Mouse (Mus musculus) hindbrain, embryonic 11.5 days (tissue): Measurements from ENCODE around the gene Fam173b. TPM values are rescaled to one million over a fixed set of nuclear protein-coding genes. Genes with fewer than 3 reads are reported as not detected.
A peak's percentile ranks its signal among the peaks of the same experiment; 100 is the strongest.

Experiments used
- ATAC-seq: fragments of 200-750 bp; cut with Nextera tagmentation; 2 replicates; pipeline ENCODE4 v1.8.0; 2017; ENCODE audit warnings: mild to moderate bottlenecking, moderate TSS enrichment, moderate library complexity; ENCODE audit not compliant: low FRiP score
- DNase-seq: peaks from one replicate; pipeline ENCODE4 v3.0.0-alpha.2; 2015; ENCODE audit warnings: low spot score
- H3K27ac ChIP-seq: fragments of 300-500 bp; sonication (generic); 2 replicates; pipeline ENCODE4 v1.5.1; 2014; ENCODE audit warnings: mild to moderate bottlenecking, low read depth, low read length
- H3K27me3 ChIP-seq: fragments of 300-500 bp; sonication (generic); 2 replicates; pipeline ENCODE4 v1.6.1; 2014; ENCODE audit warnings: mild to moderate bottlenecking, low read length, moderate library complexity, mixed read lengths; ENCODE audit not compliant: control insufficient read depth, insufficient read depth
- H3K36me3 ChIP-seq: fragments of 300-500 bp; sonication (generic); 2 replicates; pipeline ENCODE4 v1.6.1; 2014; ENCODE audit warnings: mild to moderate bottlenecking, low read length, moderate library complexity, mixed read lengths; ENCODE audit not compliant: control insufficient read depth, insufficient read depth
- H3K4me1 ChIP-seq: fragments of 300-500 bp; sonication (generic); replicated peaks from 2 replicates; pipeline ENCODE4 v1.6.1; 2014; ENCODE audit warnings: low read length, mixed read lengths; ENCODE audit not compliant: control insufficient read depth, insufficient read depth
- H3K4me2 ChIP-seq: fragments of 300-500 bp; sonication (generic); replicated peaks from 2 replicates; pipeline ENCODE4 v1.6.1; 2014; ENCODE audit warnings: mild to moderate bottlenecking, low read depth, low read length
- H3K4me3 ChIP-seq: fragments of 300-500 bp; sonication (generic); 2 replicates; pipeline ENCODE4 v1.5.1; 2014; ENCODE audit warnings: low read depth, low read length
- H3K9ac ChIP-seq: fragments of 300-500 bp; sonication (generic); 2 replicates; pipeline ENCODE4 v1.6.1; 2014; ENCODE audit warnings: low read depth, low read length
- H3K9me3 ChIP-seq: fragments of 300-500 bp; sonication (generic); 2 replicates; pipeline ENCODE4 v1.6.1; 2016; ENCODE audit warnings: low read length; ENCODE audit not compliant: control insufficient read depth
- WGBS: fragments of 180-500 bp; shearing (Covaris S2); extraction: QIAGEN DNeasy Blood & Tissue Kit; methylation state at CpG from one replicate; pipeline ENCODE4 v1.1.7; 2014; 5-methylcytosine and 5-hydroxymethylcytosine counted together
- polyA plus RNA-seq: library from polyadenylated mRNA; unstranded; fragments of >200 nt; fragmentation: Nextera tagmentation; extraction: Ambion mirVana; gene quantifications from 2 replicates; pipeline ENCODE4 v1.2.1, GENCODE M21; 2014

Gene Fam173b
- 14.7 and 15.6 TPM in 2 replicates for polyA plus RNA-seq

GRCm38 (mm10) chr15:31601646-31602374, at the start of gene Fam173b, which contains the start of gene Cct5:
Gene Fam173b (plus strand): TSS chr15:31601852.
Gene Cct5 (minus strand): TSS chr15:31601804.
- Histone ChIP-seq H3K27me3 (no peaks in the 10 kb centered on the region), H3K4me1 (0 out of 2 replicates have a peak, but pooled peaks cover 2% of the 10 kb centered on the region), H3K27ac (peak within 1 kb of the TSS; percentile 89), H3K4me2 (peak within 1 kb of the TSS; percentile 93), H3K9me3 (no peaks in the 10 kb centered on the region), H3K4me3 (peak within 1 kb of the TSS; percentile 95), H3K9ac (peak within 1 kb of the TSS; percentile 94), H3K36me3 (peaks cover 3% of the 10 kb centered on the region; the same call in 1 of the 2 replicates)
- under 1% methylated on average over 63 of the region's 63 CpGs for WGBS
- ATAC-seq (peak; percentile 93), DNase-seq (peak; percentile 99)

GRCm38 (mm10) chr15:31554855-31555254, 46.8 kb upstream of the Fam173b start:
- Histone ChIP-seq H3K36me3 (no peaks in the 10 kb centered on the region), H3K27ac (no peak overlapping the region), H3K4me1 (no peaks in the 10 kb centered on the region), H3K9me3 (no peaks in the 10 kb centered on the region), H3K4me3 (no peak overlapping the region), H3K4me2 (no peak overlapping the region), H3K27me3 (no peaks in the 10 kb centered on the region), H3K9ac (no peak overlapping the region)
- no peak for DNase-seq
- no peak for ATAC-seq
- WGBS = 92% methylated on average over 2 of the region's 2 CpGs

- no peaks in the 10 kb centered on the region for H3K27me3 ChIP-seq
- H3K36me3 ChIP-seq = no peaks in the 10 kb centered on the region
- H3K9me3 ChIP-seq = no peaks in the 10 kb centered on the region
- H3K9ac ChIP-seq = no peak overlapping the region
- H3K4me1 ChIP-seq = no peaks in the 10 kb centered on the region
- H3K27ac ChIP-seq = no peak overlapping the region
- H3K4me3 ChIP-seq = no peak overlapping the region
- no peak overlapping the region for H3K4me2 ChIP-seq
- DNase-seq (no peak), ATAC-seq (no peak)
- 66% methylated on average over 6 of the region's 6 CpGs for WGBS
Measured at GRCm38 (mm10) chr15:31561390-31561789, 40.3 kb upstream of the Fam173b start.

GRCm38 (mm10) chr15:31561976-31562375, 39.7 kb upstream of the Fam173b start:
- no peak overlapping the region for H3K4me2 ChIP-seq
- WGBS = 93% methylated on average over 4 of the region's 4 CpGs
- no peak overlapping the region for H3K27ac ChIP-seq
- H3K27me3 ChIP-seq = no peaks in the 10 kb centered on the region
- H3K4me3 ChIP-seq = no peak overlapping the region
- H3K4me1 ChIP-seq = no peaks in the 10 kb centered on the region
- DNase-seq = no peak
- no peaks in the 10 kb centered on the region for H3K36me3 ChIP-seq
- no peak for ATAC-seq
- no peaks in the 10 kb centered on the region for H3K9me3 ChIP-seq
- no peak overlapping the region for H3K9ac ChIP-seq

- no peak overlapping the region for H3K9ac ChIP-seq
- no peak overlapping the region for H3K27ac ChIP-seq
- WGBS = 86% methylated on average over 8 of the region's 8 CpGs
- DNase-seq (no peak), ATAC-seq (no peak)
- H3K4me2 ChIP-seq = no peak overlapping the region
- no peaks in the 10 kb centered on the region for H3K36me3 ChIP-seq
- no peaks in the 10 kb centered on the region for H3K9me3 ChIP-seq
- no peaks in the 10 kb centered on the region for H3K27me3 ChIP-seq
- H3K4me1 ChIP-seq = no peaks in the 10 kb centered on the region
- no peak overlapping the region for H3K4me3 ChIP-seq
Measured at GRCm38 (mm10) chr15:31562847-31563246, 38.8 kb upstream of the Fam173b start.

- 72% methylated on average over 19 of the region's 19 CpGs for WGBS
- no peak for DNase-seq
Measured at GRCm38 (mm10) chr15:31563577-31564546, 37.8 kb upstream of the Fam173b start.

GRCm38 (mm10) chr15:31565184-31565583, 36.5 kb upstream of the Fam173b start, which contains the start of gene Cmbl:
Gene Cmbl (plus strand): TSS chr15:31565389.
- Histone ChIP-seq H3K4me2 (no peak within 1 kb of the TSS), H3K27ac (no peak within 1 kb of the TSS), H3K36me3 (no peaks in the 10 kb centered on the region), H3K27me3 (no peaks in the 10 kb centered on the region), H3K9ac (no peak within 1 kb of the TSS), H3K4me3 (no peak within 1 kb of the TSS), H3K9me3 (no peaks in the 10 kb centered on the region), H3K4me1 (0 out of 2 replicates have a peak, but pooled peaks cover 2% of the 10 kb centered on the region)
- ATAC-seq = no peak
- WGBS = 64% methylated on average over 5 of the region's 5 CpGs
- DNase-seq = no peak

More at GRCm38 (mm10) chr15:31563577-31564546, 37.8 kb upstream of the Fam173b start:
- H3K4me2 ChIP-seq = no peak overlapping the region
- ATAC-seq = no peak
- no peak overlapping the region for H3K27ac ChIP-seq
- H3K27me3 ChIP-seq = no peaks in the 10 kb centered on the region
- H3K9me3 ChIP-seq = no peaks in the 10 kb centered on the region
- H3K9ac ChIP-seq = no peak overlapping the region
- no peaks in the 10 kb centered on the region for H3K36me3 ChIP-seq
- 0 out of 2 replicates have a peak, but pooled peaks cover 2% of the 10 kb centered on the region for H3K4me1 ChIP-seq
- no peak overlapping the region for H3K4me3 ChIP-seq

GRCm38 (mm10) chr15:31565786-31566185, 35.9 kb upstream of the Fam173b start:
- Histone ChIP-seq H3K9me3 (no peaks in the 10 kb centered on the region), H3K9ac (no peak overlapping the region), H3K4me3 (no peak overlapping the region), H3K4me1 (0 out of 2 replicates have a peak, but pooled peaks cover 2% of the 10 kb centered on the region), H3K4me2 (no peak overlapping the region), H3K27me3 (no peaks in the 10 kb centered on the region), H3K27ac (no peak overlapping the region), H3K36me3 (no peaks in the 10 kb centered on the region)
- WGBS = 74% methylated on average over 1 of the region's 1 CpGs
- DNase-seq (no peak), ATAC-seq (no peak)
